Mouse (Mus musculus) erythroid progenitor cell, adult 5-6 weeks (primary cell): Measurements from ENCODE around the gene Hyal3. TPM values are rescaled to one million over a fixed set of nuclear protein-coding genes. Genes with fewer than 3 reads are reported as not detected.

Source experiments
- ATAC-seq: replicated peaks from 2 replicates; pipeline ENCODE4 v1.8.0; 2016; ENCODE audit warnings: moderate number of reproducible peaks, mild to moderate bottlenecking, moderate TSS enrichment, inconsistent platforms; ENCODE audit not compliant: poor library complexity, low FRiP score, severe bottlenecking
- total RNA-seq, 2 experiments: library from RNA; stranded (forward) in 1 of 2; stranded (reverse) in 1 of 2; fragments of 150-400 nt in 1 of 2; fragments of 186-747, 209-891 nt in 1 of 2; gene quantifications; 2 replicates each; pipeline versions ENCODE4 v1.2.3 to v1.2.4; 2015 to 2017; ENCODE audit warnings: low replicate concordance in 2 of 2

Gene Hyal3
- total RNA-seq, 2 experiments from 2014 or later: 4.2 TPM; not detected in 1

DNA sequence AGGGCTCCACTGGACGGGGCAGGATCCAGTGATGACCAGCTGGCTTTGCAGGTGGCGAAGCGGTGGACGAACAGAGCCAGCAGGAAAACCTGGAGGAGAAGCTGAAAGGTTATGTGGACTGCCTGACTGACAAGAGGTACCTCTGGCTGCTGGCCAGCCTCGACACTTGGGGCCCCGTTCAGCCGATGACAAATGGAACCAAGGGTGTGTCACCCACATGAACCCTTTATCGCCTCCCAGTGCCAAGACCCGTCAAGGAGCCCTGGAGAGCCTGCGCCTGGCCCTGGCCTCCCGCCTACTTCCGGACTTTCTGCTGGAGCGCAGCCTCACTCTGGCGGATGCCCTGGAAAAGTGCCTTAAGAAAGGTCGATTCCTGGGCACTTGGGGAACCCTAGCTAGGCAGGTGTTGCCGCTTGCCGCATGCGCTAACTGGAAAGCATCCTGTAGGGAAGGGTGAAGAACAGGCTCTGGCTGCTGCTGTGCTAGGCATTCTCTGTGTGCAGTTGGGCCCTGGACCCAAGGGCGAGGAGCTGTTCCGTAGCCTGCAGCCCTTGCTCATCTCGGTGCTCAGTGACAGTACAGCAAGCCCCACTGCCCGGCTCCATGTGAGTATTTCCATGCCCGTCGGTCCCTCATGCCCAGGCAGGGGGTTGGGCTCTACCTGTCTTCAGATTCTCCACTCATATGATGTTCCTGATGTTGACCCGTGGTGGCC lies 9.6 kb downstream of the Hyal3 start:
- ATAC-seq: peak; percentile 63

- ATAC-seq: no peak
Measured at GRCm38 (mm10) chr9:107590773-107591060, 10.1 kb downstream of the Hyal3 start.

DNA sequence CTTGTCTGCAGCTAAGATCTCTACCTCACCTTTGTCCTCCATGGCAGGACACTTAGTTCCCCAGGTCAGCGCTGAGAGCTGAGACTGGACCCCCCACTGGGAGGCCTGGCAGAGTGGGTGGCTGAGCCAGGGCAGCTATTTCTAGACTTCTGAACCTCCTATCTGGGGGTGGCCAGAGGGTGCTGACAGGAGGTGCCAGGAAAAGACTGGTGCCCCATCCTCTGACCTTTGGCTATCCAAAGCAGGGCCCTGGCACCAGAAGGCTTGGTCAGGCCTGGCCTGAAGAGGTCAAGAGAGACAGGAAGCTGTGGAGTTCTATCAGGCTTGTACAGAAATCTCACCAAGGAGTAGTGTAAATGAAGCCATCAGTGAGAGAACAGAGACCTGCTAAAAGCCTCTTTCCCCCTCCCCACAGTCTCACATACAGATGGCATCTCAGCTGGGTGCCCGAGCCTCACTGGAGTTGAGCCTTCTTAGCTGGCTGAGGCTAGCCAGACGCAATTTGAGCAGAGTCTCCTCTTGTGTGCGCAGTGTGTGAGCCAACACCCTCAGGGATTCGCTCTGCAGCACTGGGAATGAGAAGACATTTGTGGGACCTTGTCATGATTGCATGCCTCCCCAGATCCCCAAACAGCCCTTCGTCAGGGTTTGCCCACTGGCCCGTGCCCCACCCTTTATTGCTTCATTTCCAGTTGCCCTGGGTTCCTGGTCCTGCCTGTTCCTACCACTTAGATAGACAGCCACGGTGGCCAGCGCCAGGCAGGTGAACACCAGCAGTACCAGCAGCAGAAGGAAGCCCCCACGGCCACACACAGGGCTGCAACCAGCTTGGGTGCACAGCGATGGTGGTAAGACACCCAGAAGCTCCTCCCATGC lies 12.7 kb downstream of the Hyal3 start:
- ATAC-seq: no peak

GRCm38 (mm10) chr9:107594281-107595062 lies 13.9 kb downstream of the Hyal3 start:
- ATAC-seq: no peak

DNA sequence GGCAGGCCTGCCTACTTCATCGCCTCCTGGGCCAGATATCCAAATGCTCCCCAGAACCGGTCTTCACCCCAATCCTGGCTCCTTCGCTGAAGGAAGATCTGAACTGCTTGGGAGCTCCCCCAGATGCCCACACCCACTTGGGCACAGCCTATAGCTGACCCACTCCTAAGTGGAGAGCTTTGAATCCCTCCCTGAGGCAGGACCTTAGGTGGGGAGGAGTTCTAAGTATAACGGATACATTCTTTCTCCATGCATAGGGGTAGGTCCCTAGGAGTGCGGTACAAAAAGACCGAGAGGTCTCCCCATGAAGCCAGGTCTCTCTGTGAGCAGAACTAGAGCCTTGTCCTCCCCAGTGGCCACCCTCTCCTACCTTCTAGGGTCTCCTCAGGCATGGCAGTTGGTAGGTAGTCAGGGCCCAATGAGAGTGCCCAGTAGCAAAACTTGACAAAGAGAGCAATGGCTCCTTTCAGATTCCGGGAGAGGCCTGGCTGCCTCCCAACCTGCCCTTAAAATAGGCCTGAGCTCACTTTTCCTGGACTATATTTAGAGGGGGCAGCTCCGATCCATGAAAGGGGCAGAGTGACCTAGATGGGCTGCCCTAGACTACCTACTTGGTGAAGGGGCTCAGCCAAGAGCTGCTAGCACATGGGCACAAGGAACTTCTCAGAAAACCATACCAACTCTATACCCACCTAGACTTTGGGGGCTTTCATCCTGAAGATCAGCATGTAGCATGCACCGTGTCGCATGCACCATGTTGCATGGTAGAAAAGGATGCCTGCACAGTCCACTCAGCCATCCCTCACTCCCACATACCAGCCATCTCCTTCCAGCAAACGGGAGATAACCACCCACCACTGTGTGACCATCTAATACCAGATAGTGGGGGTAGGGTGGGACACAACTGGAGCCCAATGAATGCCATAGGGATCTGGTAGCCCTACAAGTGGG lies 16.3 kb downstream of the Hyal3 start:
- no peak for ATAC-seq

GRCm38 (mm10) chr9:107598385-107598784 lies 17.8 kb downstream of the Hyal3 start:
- no peak for ATAC-seq

DNA sequence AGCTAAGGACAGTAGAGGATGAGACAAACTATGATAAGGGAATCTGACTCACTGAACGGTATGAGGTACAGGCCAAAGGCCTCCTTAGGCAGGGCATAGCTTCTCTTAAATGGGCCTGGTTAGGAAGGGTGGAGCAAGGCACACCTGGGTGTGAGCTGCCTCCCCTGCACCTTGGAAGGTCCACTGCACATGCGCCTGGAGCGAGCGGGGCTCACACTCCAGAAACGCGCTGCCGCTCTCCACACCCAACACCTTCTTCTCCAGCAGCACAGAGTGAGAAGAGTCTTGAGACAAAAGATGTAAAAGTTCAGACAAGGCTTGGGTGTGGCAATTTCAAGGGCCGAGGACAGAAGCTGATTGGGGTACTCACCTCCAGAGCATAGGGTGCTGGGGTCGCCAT lies 18.8 kb downstream of the Hyal3 start:
- ATAC-seq: no peak

DNA sequence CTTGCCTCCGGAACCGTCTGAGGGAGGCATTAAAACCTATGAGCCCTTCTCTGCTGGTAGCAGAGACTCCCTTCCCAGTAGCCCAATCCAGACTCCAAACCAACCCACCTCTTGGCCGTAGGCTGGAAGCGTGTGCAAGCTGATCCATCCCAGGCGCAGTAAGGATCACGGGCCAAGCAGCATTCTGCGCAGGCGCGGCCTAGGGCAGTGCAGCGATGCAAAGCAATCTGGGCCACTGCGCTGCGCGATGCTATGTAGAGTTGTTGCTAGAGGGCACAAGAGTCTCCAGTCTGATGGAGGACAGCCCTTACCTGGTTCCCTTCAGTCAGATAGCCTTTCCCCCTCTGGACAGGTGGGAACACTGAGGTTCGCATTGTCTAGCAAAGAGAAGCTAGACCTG lies 19.2 kb downstream of the Hyal3 start:
- ATAC-seq: no peak

DNA sequence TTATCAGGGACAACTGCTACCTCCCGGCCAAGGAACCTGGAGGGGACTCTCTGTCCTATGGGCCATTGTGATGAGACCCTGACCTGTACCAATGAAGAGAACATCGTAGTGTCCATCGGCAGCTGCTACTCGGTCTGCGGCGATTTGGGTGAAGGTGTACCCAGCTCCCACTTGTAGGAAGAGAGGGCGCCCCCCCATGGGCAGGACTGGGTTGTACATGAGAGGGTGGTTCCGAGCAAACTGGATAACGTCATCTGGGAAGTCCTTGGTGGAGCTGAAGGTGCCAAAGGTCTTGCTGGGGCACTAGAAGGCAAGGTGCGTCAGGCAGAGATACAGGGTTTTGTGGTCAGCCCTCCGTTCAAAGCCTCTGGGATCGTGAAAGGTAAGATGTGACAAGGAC lies 20.1 kb downstream of the Hyal3 start:
- ATAC-seq: no peak

DNA sequence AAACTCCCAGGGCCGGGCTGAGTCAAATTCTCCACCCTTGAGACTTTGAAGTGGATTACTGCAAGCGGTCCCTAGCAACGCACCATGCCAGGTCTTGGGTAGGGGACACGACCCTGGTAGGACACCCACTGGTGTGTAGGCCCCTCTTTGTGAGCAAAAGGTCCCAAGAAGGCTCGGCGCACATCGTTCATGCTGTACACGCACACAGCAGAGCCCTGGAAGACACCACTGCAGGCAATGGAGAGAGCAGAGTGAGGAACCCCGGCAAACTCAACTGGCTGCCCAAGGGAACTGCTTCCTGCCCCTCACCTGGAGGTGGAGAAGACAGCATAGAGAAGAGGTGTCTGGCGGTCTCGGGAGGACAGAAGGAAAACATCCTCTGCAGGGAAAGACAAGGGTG lies 20.7 kb downstream of the Hyal3 start:
- ATAC-seq: no peak

GRCm38 (mm10) chr9:107602068-107602648 lies 21.5 kb downstream of the Hyal3 start:
- peak; percentile 80 for ATAC-seq

- no peak for ATAC-seq
Measured at GRCm38 (mm10) chr9:107603251-107603650, 22.6 kb downstream of the Hyal3 start.

DNA sequence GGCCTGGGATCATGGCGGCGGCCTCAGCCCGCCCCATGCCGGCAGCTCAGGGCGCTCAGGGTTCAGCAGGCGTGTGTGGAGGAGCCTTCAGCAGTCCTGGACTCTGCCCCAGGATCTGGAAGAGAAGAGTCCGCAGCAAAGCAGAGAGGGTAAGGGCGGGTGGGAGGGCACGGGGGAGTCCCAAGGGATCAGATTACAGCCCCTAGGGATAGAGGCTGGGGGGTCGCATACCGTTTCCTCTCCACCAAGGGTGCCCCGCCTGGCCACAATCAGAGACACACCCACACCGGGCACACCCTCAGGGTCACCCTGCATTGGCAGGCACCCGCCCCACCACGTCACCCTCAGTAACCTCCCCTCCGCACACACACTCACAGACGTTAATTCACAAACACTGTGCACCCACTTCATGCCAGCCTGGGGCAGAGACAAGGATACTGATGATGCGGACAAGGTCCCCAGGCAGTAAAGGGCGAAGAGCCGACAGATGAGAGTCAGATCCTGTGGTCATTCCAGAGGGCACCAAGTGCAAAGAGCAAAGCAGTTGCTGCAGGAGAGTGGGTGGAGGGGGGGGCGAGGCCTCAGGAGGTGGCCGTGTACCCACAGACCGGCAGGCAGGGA lies 24.5 kb downstream of the Hyal3 start:
- no peak for ATAC-seq

DNA sequence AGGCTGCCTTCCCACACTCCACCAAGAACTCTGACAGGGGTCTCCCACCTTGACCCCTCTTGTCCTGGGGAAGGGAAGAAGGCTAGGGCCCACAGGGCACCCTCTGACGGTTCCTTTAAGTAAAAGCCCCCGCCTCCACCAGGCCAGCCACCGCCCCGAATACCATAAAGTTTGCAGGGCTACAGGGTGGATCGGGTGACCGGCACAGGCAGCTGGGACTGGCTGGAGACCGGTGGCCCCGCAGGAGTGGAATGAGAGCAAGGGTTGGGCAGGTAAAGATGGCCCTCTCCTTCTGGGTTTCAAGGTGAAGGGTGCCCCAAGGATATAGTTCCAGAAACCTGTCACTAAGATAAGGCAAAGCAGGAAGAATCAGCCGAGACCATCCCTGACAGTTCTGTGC lies 26.0 kb downstream of the Hyal3 start:
- ATAC-seq: no peak

DNA sequence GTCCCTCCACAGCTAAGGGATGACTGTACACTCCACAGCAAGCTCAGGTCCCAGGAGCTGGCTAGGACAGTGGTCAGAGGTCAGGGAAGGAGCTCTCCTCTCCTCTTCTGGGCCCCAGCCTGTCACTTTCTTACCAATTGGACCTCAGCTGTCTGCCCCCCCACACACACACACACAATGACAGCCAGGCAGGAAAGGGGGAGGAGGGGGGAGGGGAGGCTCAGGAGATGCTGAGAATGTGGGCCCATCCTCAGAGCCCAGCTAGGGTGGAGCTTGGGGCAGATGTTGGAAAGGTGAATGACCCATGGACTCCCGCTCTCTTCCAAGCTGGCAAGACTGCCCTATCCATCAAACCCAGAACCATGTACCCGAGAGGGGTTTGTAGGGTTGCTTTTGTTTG lies 26.4 kb downstream of the Hyal3 start:
- ATAC-seq: no peak

GRCm38 (mm10) chr9:107607653-107608245 lies 27.1 kb downstream of the Hyal3 start:
- ATAC-seq: no peak

DNA sequence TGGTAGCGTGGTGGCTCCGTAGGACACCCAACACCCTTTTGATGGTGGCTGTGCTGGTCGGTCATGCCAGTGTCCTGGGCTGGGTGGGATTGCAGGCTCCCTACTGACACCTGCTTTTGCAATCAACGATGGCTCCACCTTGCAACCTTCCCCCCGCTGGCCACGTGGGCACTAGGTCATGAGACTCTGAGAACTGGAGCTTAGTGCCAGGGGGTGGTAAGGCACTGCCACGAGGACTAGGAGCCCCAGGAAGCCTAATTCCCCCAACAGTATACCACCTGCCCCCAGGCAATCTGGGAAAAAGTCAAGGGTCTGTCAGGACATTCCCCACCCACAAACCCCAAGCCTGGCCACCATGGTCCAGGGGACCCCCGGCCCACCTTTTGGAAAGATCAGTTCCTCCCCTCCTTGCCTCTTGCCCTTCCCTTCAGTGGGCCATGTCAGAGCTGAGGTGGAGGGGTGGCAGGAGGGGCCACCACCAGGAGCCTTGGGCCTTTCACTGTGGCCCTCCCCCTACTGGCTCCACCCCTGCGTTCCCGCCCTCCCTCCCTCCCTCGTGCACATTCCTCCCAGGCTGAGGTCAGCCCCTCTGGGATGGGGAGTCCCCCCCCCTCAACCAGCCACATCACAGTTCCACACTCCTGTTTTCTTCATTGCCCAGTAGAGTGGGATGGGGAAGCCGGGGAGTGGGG lies 28.3 kb downstream of the Hyal3 start, which contains the start of gene Sema3b:
TSS of gene Sema3b (minus strand) at position 489 of the 692 bp plus-strand sequence.
- no peak for ATAC-seq

- ATAC-seq: no peak
Measured at GRCm38 (mm10) chr9:107609433-107609830, 28.8 kb downstream of the Hyal3 start.
